Mouse (Mus musculus): ENCODE data around the gene Arhgef7. TPM values are rescaled to one million over a fixed set of nuclear protein-coding genes. Genes with fewer than 3 reads are reported as not detected.

Gene Arhgef7
- total and polyA plus RNA-seq, 2 experiments from 2014 or later: 53.9 to 105 TPM

DNA sequence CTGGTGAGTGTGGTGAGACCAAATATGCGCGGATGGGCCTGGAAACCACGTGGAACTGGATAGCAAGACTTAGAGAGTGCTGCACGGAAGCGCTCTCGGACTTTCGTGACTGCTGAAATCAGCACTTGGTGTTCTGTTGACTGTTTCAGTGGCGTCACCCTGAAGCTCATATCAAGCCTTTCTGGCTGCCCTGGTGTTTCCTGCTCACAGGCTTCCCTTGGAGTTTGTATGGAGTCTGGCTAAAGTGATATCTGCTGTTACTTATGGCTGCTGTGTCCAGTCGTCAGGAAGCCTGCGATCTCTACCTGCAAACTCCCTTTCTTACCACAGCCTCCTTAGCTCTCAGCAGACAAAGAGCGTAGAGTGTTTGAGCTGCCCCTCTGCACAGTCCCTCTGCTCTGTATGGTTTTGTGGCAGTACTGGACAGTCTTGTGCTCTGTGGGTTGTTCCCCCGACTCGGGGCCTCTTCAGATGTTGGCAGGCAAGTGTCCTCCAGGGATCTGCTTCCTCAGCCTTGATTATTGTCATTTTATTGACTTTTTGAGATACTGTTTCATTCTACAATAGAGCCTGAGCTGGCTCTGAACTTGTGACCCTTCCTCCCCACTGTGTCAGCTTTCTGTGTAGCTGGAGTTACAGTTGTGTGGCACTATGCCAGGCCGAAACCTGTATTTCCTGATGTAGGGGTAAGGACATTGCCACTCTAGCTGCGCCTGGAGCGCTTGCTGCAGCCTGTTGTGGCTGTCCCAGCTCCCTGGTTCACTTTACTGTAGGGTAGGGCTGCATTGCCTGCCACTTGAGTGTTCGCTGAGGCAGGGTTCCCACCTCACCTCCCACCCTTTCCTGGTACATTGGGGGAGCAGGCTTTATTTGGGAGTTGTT, 46.9 kb downstream of the Arhgef7 start:
- DNase-seq (ENCODE audit: low spot score): no peak
- ATAC-seq: no peak
- Histone ChIP-seq H3K27ac (no peak overlapping the region), H3K9me3 (ENCODE audit: low read length) (no peaks in the 10 kb centered on the region), H3K4me3 (ENCODE audit: low read length) (no peak overlapping the region), H3K36me3 (ENCODE audit: insufficient read depth, low read length) (no peaks in the 10 kb centered on the region), H3K9ac (replicated peaks; ENCODE audit: low read length) (no peak overlapping the region), H3K4me1 (ENCODE audit: insufficient read depth, low read length) (peaks cover 22% of the 10 kb centered on the region), H3K27me3 (ENCODE audit: insufficient read depth, low read length) (no peaks in the 10 kb centered on the region), H3K4me2 (ENCODE audit: low read depth, low read length) (no peak overlapping the region)
- 75% methylated on average over 17 of the region's 17 CpGs for WGBS
- no peak for TF ChIP-seq CTCF (IDR thresholded peaks at IDR 0.05; ENCODE audit: low read depth)

- Histone ChIP-seq H3K4me1 (ENCODE audit: insufficient read depth, low read length) (peaks cover 25% of the 10 kb centered on the region), H3K4me2 (ENCODE audit: low read depth, low read length) (no peak overlapping the region), H3K9ac (replicated peaks; ENCODE audit: low read length) (no peak overlapping the region), H3K27ac (no peak overlapping the region), H3K4me3 (ENCODE audit: low read length) (no peak overlapping the region), H3K9me3 (ENCODE audit: low read length) (no peaks in the 10 kb centered on the region), H3K27me3 (ENCODE audit: insufficient read depth, low read length) (no peaks in the 10 kb centered on the region), H3K36me3 (ENCODE audit: insufficient read depth, low read length) (no peaks in the 10 kb centered on the region)
- ATAC-seq: no peak
- no peak for DNase-seq (ENCODE audit: low spot score)
- 72% methylated on average over 7 of the region's 7 CpGs for WGBS
- TF ChIP-seq CTCF (IDR thresholded peaks at IDR 0.05; ENCODE audit: low read depth): no peak
Observed at GRCm38 (mm10) chr8:11775889-11776288, 48.4 kb downstream of the Arhgef7 start.

GRCm38 (mm10) chr8:11776451-11777180, 49.1 kb downstream of the Arhgef7 start:
- no peak overlapping the region for H3K27ac ChIP-seq
- no peak overlapping the region for H3K9ac ChIP-seq (replicated peaks; ENCODE audit: low read length)
- WGBS: 90% methylated on average over 8 of the region's 8 CpGs
- H3K4me2 ChIP-seq (ENCODE audit: low read depth, low read length): no peak overlapping the region
- no peak overlapping the region for H3K4me3 ChIP-seq (ENCODE audit: low read length)
- no peaks in the 10 kb centered on the region for H3K9me3 ChIP-seq (ENCODE audit: low read length)
- no peak for TF ChIP-seq CTCF (IDR thresholded peaks at IDR 0.05; ENCODE audit: low read depth)
- DNase-seq (ENCODE audit: low spot score) (no peak), ATAC-seq (no peak)
- no peaks in the 10 kb centered on the region for H3K27me3 ChIP-seq (ENCODE audit: insufficient read depth, low read length)
- peaks cover 25% of the 10 kb centered on the region for H3K4me1 ChIP-seq (ENCODE audit: insufficient read depth, low read length)
- H3K36me3 ChIP-seq (ENCODE audit: insufficient read depth, low read length): no peaks in the 10 kb centered on the region

- DNase-seq (ENCODE audit: low spot score) (no peak), ATAC-seq (no peak)
- no peak for TF ChIP-seq CTCF (IDR thresholded peaks at IDR 0.05; ENCODE audit: low read depth)
- WGBS: 59% methylated on average over 10 of the region's 10 CpGs
- peaks cover 5% of the 10 kb centered on the region; the same call in 1 of the 2 replicates for H3K36me3 ChIP-seq (ENCODE audit: insufficient read depth, low read length)
- H3K4me3 ChIP-seq (ENCODE audit: low read length): no peak overlapping the region
- H3K27ac ChIP-seq: no peak overlapping the region
- H3K27me3 ChIP-seq (ENCODE audit: insufficient read depth, low read length): no peaks in the 10 kb centered on the region
- no peaks in the 10 kb centered on the region for H3K9me3 ChIP-seq (ENCODE audit: low read length)
- no peak overlapping the region for H3K9ac ChIP-seq (replicated peaks; ENCODE audit: low read length)
- peaks cover 25% of the 10 kb centered on the region for H3K4me1 ChIP-seq (ENCODE audit: insufficient read depth, low read length)
- no peak overlapping the region for H3K4me2 ChIP-seq (ENCODE audit: low read depth, low read length)
Observed at GRCm38 (mm10) chr8:11777201-11777600, 49.7 kb downstream of the Arhgef7 start.

GRCm38 (mm10) chr8:11778646-11779433, 51.3 kb downstream of the Arhgef7 start:
- DNase-seq (ENCODE audit: low spot score) (no peak), ATAC-seq (no peak)
- Histone ChIP-seq H3K9ac (replicated peaks; ENCODE audit: low read length) (no peak overlapping the region), H3K36me3 (ENCODE audit: insufficient read depth, low read length) (peaks cover 12% of the 10 kb centered on the region; the same call in 1 of the 2 replicates), H3K27ac (peak overlapping the region; percentile 54; the same call in 1 of the 2 replicates), H3K27me3 (ENCODE audit: insufficient read depth, low read length) (no peaks in the 10 kb centered on the region), H3K4me1 (ENCODE audit: insufficient read depth, low read length) (peaks cover 25% of the 10 kb centered on the region), H3K9me3 (ENCODE audit: low read length) (no peaks in the 10 kb centered on the region), H3K4me2 (ENCODE audit: low read depth, low read length) (peak overlapping the region; percentile 25; the same call in 1 of the 2 replicates), H3K4me3 (ENCODE audit: low read length) (peak overlapping the region; percentile 11; the same call in 1 of the 2 replicates)
- 80% methylated on average over 8 of the region's 8 CpGs for WGBS
- no peak for TF ChIP-seq CTCF (IDR thresholded peaks at IDR 0.05; ENCODE audit: low read depth)
